Mouse (Mus musculus) stomach, postnatal 0 days (tissue): ENCODE measurements around the gene Wsb2.
A peak's percentile ranks its signal among the peaks of the same experiment; 100 is the strongest.

Source experiments
- CTCF ChIP-seq: IDR thresholded peaks from 2 replicates; pipeline ENCODE4 v1.5.1; 2016; ENCODE audit warnings: antibody characterized with exemption, low read depth, mild to moderate bottlenecking, moderate library complexity
- EP300 ChIP-seq: optimal IDR thresholded peaks from 2 replicates; pipeline ENCODE3; 2016; ENCODE audit warnings: antibody characterized with exemption

DNA sequence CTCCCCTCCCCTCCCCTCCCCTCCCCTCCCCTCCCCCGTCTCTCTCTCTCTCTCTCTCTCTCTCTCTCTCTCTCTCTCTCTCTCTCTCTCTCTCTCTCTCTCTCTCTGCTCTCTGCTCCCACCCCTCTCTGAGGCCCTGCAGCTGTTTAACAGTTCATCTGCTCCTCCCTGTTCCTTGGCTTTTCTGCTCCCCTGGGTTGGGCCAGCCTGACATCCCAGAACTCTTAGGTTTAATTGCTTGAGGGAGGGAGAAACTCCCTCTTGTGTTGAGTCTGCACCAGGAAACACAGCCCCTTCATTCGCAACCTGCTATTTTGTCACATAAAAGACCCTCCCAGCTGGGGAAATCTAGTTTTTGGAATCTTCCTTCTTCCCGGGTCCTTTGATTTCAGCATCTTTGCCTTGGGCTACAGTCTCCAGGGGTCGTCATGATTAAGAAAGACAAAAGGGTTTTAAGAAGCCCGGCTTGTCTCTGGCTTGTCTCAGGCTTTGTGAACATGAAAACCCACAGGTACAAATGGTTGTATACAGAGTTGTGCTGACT is 41.0 kb downstream of the Wsb2 start:
- TF ChIP-seq CTCF (peak; percentile 51), EP300 (no peak)
